Mouse (Mus musculus): ENCODE measurements around the gene Itprid2.
"Not testable (repeated sequence)": the region's sequence is repeated elsewhere in the genome, so short reads cannot be mapped to it uniquely, and the experiment has no call there.

Gene Itprid2

DNA sequence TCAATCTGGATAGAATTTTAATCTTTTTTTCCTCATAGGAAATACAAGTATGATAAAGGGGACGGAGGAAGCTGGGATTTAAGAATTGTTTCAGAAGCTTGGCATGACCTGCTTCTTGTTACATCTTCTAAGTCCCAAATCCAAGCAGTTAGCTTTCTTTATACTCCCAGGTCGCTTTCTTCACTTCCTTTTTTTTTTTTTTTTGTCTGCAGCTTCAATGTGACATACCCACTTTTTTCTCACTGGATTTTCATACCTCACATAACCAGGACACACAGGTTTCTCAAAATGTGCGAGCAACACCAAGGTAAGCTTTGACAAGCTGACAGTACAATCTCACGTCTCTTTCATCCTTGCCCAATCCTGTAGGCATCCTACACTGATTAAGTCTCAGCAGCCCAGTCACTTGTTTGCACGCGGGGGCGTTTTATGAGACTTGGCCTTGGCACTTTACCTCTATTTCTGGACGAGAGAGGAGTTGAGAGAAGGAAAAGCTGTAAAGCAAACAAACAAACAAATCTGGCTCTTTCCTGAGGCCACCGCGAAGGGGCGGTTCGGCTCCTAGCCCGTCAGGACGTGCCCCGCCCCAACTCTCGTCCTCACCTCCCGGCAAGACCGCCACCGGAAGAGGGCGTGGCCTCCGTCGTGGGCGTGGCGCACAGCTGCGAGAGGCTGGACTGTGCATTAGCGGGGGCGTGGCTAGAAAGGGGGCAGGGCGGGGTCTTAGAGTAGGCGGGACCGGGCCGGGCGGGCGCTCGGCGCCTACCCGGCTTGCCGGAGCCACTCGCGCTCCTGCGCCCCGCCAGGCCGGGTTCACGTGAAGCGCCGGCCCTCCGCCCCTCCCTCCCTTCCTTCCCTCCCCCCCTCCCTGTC lies at the start of gene Itprid2:
Gene Itprid2 (plus strand): TSS at position 825 of the 873 bp plus-strand sequence.
- DNase-seq (ENCODE audit: inconsistent age in 2 of 2, low spot score in 1 of 2), result peak; percentile 98 to 99

GRCm38 (mm10) chr2:79596177-79596576 lies 39.0 kb upstream of the Itprid2 start:
- no peak for DNase-seq (ENCODE audit: inconsistent age in 2 of 2, low spot score in 1 of 2)

DNA sequence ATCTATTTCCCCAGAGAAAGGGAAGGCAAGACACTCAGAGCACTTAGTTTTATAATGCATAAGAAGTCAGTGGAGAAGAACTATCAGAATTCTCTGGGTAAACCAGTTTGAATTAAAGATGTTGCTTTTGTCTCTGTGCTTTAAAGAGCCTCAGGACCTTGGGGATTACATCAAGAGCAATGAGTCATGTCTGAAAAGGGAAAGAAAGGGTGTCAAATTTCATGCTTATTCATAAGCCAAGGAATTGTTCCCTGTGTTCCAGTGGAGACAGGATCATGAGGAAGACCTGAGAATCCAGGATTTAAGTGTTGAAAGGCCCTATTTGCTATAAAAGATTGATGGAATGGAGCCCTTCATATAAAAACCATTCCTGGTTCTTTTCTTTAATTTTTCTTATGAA lies 38.1 kb upstream of the Itprid2 start:
- DNase-seq (ENCODE audit: inconsistent age in 2 of 2, low spot score in 1 of 2), result peak in 1 of 2 experiments; percentile 30

DNA sequence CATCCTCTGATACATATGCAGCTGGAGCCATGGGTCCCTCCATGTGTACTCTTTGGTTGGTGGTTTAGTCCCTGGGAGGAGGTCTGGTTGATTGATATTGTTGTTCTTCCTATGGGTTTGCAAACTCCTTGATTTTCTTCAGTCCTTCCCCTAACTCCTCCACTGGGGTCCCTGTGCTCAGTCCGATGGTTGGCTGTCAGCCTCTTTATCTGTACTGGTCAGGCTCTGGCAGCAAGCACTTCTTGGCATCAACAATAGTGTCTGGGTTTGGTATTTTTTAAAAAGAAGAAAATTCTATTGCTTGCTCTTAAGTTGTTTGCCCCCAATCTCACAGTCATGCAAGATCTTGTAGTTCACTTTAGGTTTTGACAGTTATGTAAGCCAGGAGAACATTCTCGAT lies 34.0 kb upstream of the Itprid2 start:
- DNase-seq (ENCODE audit: inconsistent age in 2 of 2, low spot score in 1 of 2), result not testable (repeated sequence)

DNA sequence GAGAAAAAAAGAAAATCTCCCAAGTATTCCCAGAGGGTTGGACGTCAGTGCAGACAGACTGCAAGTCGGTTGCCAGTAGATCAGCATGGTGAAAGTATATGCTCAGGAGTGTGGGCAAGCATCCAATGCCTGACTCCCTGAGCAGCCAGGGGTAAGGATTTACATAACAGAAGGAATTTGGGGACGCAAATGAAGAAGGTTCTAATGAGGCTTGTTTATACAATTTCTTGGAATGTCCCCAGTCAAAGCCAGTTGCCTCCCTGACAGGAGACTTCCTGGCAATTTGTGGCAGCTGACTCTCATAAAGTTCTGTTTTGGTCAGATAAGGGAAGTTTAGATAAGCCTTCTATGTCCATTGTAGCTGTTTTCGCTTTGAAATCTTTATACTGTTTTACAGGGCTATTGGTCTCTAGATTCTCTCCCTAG lies 33.4 kb upstream of the Itprid2 start:
- DNase-seq (ENCODE audit: inconsistent age in 2 of 2, low spot score in 1 of 2), result peak in 1 of 2 experiments; percentile 34

GRCm38 (mm10) chr2:79602306-79602705 lies 32.8 kb upstream of the Itprid2 start:
- no peak for DNase-seq (ENCODE audit: inconsistent age in 2 of 2, low spot score in 1 of 2)

- no peak for DNase-seq (ENCODE audit: inconsistent age in 2 of 2, low spot score in 1 of 2)
Observed at GRCm38 (mm10) chr2:79603363-79603762, 31.8 kb upstream of the Itprid2 start.

DNA sequence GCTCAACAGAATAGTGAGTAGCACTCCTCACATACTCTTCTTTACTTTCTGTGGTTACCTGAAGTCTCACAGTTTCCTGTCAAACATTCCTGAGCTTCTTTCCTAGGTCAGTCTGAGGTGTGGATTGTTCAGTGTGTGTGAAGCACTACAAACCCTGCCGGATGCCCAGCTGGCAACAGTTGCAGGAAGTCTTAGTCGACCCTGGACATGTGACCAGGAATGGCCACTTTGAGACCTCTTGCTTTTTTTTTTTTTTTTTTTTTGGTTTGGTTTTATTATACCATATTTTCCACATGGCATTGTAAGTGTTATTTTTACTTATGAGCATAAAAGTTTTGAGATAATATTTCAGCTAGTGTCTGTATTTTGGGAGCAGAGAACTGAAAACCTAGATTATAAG lies 29.1 kb upstream of the Itprid2 start:
- DNase-seq (ENCODE audit: inconsistent age in 2 of 2, low spot score in 1 of 2), result no peak

DNA sequence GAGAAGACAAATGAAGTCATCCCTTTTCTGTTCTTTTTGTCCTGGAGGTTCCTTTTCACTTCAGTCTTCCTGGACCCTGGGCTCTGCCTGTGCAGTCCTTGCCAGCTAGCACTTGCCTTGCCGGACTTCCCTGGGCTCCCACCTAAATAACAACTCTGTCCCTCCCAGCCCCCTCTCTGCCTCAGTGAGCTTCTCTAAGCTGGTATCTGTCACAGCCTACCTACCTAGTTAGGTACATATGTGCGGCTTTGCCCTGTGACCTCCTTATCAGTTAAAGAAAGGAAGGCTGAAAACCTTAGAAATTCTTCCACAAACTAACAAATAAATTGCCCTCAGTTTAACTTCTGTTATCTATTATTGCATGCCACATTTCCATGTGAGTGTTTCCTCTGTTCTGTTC lies 28.0 kb upstream of the Itprid2 start:
- DNase-seq (ENCODE audit: inconsistent age in 2 of 2, low spot score in 1 of 2), result no peak

- DNase-seq (ENCODE audit: inconsistent age in 2 of 2, low spot score in 1 of 2), result no peak
Observed at GRCm38 (mm10) chr2:79608301-79609074, 26.7 kb upstream of the Itprid2 start.

DNA sequence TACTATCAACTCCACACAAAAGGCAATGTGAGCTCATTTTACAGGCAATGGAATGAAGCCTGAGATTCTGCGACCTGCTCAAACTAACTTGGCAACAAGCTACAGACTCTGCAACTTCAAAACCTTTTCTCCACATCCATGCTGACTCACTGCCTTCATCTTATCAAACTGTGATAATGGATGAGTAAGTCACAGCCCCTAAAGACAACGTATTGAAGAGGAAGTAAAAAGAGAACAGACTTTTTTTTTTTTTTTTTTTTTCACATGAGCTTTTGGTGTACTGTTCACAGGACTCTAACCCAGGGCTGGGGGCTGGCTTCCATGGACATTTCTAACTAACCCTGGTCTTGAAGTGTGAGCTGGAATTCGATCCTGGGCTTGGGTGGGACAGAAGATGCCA lies 24.3 kb upstream of the Itprid2 start:
- no peak for DNase-seq (ENCODE audit: inconsistent age in 2 of 2, low spot score in 1 of 2)

DNA sequence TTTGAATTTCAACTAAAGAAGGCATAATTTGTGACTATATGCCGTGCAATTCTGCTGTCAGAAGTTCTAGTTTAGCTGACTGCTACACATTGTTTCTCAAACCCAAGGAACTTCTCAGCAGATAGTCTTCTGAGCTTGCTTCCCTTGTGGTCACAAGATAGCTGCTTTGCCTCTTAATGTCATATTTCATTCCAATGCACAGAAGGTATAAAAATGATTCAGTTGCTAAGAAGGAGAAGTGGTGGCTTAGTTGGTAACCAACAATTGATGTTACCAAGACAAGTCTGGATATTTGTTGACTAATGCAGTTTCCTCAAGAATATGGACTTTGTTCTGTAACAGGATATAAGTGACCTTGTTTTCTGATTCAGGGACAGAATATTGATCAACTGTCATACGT lies 17.0 kb upstream of the Itprid2 start:
- DNase-seq (ENCODE audit: inconsistent age in 2 of 2, low spot score in 1 of 2), result no peak

DNA sequence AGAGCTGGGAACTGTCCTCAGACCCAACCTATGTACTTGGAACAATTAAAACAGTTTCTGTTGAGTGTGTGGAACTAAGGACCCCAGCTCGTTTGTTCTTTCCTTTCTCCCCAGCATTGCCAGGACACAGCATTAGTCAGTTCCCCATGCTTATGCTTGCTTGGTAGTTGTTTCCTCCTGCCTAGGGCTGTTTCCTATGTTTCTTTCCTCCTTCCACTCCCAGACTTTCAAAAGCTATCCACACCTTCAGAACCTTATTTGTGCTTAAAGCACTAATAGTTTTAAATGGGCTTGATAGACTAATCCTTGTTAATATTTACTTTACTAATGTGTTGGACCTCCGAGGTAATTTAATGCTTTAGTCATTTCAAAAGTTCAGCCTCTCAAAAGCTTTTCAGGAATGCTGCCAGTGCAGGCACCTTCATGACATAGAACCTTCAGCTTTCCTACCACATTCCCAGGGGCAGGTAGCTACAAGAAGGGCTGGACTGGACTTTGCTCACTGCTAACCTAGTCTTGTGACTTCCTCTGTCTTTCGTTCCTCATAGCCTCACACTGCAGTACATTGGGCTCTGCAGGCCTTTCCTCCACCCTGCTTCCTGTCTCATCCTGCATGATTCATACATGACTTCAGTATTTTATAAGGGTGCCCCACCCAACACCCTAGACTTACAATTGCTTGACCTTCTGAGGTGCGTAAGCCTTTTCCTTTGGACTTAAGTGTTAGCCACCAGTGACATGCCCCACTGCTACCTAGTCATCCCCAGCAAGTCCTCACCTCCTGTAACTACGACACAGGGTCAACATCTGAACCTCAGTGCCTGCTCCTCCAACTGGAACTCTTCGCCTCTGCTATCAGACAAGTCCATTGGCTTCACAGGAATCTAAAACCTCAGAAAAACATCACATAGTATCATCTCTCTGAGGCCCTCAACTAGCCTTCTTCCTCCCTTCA lies 16.3 kb upstream of the Itprid2 start:
- DNase-seq (ENCODE audit: inconsistent age in 2 of 2, low spot score in 1 of 2), result no peak

DNA sequence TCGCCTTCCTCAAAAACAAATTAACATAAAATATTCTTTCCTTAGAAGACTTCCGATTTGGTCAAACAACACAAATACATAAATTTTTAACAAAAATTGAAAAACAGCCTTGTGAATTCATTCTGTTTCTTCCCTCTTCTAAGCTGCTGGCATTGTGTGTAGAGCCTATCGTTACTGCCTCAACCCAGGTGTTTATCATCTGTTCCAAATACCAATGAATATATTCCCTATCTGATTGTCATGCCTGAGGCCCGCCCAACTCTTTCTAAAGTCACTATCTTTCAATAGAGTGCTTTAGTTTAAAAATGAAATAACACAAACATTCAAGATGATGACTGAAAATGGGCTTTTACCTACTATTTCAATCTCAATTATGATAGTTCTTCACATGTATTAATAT lies 11.9 kb upstream of the Itprid2 start:
- no peak for DNase-seq (ENCODE audit: inconsistent age in 2 of 2, low spot score in 1 of 2)

- DNase-seq (ENCODE audit: inconsistent age in 2 of 2, low spot score in 1 of 2), result peak in 1 of 2 experiments; percentile 21
Observed at GRCm38 (mm10) chr2:79627624-79628023, 7.5 kb upstream of the Itprid2 start.

DNA sequence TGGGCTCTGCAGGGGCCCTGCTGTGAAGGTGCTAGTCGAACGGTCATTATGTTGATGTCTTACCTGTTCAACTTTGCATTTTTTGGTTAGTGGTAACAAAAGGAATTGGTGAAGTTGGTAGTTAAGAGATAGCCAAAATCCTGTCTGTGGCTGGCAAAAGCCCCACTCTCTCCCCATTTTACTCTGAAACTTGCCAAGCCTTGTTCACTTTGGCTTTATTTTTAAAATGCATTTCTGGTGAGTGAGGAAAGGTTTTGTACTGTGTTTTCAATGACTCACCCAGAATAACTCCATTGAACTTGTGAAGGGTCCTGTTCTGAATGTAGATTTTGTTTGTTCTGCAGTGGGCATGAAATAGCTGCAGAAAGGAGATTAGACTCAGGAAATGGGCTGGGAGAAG lies 4.9 kb upstream of the Itprid2 start:
- DNase-seq (ENCODE audit: inconsistent age in 2 of 2, low spot score in 1 of 2), result no peak

- peak; percentile 82 to 94 for DNase-seq (ENCODE audit: inconsistent age in 2 of 2, low spot score in 1 of 2)
Observed at GRCm38 (mm10) chr2:79635426-79636291, 507 bp downstream of the Itprid2 start.

GRCm38 (mm10) chr2:79638924-79639323 lies 3.8 kb downstream of the Itprid2 start:
- no peak for DNase-seq (ENCODE audit: inconsistent age in 2 of 2, low spot score in 1 of 2)

DNA sequence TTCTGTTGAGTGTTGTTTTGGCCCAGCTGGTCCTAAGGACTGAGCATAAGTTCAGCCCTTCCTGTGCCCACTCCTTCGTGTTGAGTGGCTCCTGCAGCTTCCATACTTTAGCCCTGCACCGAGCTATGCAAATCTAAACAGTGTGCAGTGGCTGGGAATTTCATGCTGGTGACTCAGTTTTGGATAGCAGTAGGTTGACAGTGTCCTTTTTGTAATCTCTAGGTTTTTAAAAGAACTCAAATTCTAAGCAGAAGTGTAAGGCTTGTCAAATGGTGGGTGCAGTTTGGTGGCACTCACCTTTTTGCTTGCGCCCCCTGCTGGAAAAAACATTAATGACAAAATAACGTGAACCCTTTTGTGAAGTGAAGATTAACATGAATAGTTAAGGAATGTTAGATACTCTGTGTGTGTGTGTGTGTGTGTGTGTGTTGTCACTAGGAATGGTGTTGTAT lies 11.1 kb downstream of the Itprid2 start:
- peak; percentile 16 to 88 for DNase-seq (ENCODE audit: inconsistent age in 2 of 2, low spot score in 1 of 2)

GRCm38 (mm10) chr2:79647094-79647493 lies 11.9 kb downstream of the Itprid2 start:
- no peak for DNase-seq (ENCODE audit: inconsistent age in 2 of 2, low spot score in 1 of 2)

Data from adrenal gland, adult (tissue).